Mouse (Mus musculus): ENCODE measurements at regions not wholly inside any gene's neighbourhood (a gene's known extent, or its start where the extent isn't known, plus 50 kb on each side); places are given as distances from the start of the nearest gene placed in this dataset.
"Not testable (repeated sequence)": the region's sequence is repeated elsewhere in the genome, so short reads cannot be mapped to it uniquely, and the experiment has no call there.

DNA sequence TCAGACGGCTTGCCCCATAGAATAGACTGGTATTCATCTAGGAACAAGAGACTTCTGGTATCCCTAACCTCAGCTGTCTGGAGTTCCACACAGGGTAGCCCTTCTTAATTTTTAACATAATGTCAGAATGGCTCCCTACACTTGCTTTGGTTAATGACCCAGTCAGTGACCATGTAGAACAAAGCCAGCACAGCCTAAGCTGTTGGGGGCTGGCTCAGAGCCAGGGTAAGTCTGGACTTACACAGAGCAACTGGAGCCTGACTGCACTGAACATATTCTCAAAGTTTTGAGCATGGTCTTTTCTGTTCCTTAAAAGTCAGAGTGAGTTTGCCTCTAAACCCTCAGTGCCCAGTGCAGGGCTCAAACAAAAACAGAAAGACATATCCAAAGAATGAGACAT lies 123.4 kb downstream of the Gm6685 start:
- no peak for DNase-seq (ENCODE audit: low spot score in 2 of 2)

GRCm38 (mm10) chr11:28213606-28214005 lies 126.1 kb downstream of the Gm6685 start:
- DNase-seq (ENCODE audit: low spot score in 2 of 2) = no peak

DNA sequence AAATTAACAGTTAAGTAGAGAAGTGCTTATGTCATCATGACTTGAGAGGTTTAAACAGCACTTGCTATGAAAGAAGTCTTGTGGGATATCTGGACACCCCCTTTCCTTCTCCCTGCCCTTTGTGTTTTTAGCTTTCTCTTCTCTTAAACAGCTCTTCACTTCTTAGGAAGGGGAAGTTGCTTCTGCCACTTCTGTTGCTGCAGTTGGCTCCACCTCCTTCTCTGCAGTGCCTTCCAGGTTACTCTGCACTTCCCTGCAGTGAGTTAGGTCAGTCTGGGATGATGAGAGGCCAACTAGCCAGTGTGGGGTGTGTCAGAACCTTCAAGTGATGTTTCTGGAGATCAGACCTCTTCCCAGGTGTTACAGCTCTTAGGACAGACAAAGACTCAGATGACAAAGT lies 137.5 kb downstream of the Gm6685 start:
- no peak for DNase-seq (ENCODE audit: low spot score in 2 of 2)

DNA sequence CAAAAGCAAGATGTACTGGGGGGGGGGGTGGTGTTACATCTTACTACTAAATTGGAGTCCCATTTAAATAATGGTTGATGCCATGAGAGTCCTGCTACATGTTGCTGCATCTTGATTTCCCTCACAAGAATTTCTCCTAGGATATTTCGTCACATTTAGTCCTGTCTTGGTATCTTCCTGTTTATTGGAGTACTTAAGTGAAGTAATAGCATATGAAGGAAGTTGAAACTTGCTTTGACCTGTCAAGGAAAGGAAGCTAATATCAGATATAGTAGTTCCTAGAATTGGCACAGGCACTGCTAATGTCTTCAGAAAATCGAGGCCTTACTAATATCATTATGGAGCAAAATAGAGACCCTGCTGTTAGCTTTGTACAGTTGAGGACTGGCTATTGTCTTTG lies 151.5 kb downstream of the Gm6685 start:
- no peak for DNase-seq (ENCODE audit: low spot score in 2 of 2)

- not testable (repeated sequence) for DNase-seq (ENCODE audit: low spot score in 2 of 2)
Observed at GRCm38 (mm10) chr11:28187441-28187840, 152.2 kb downstream of the Gm6685 start.

GRCm38 (mm10) chr11:28171232-28171631 lies 168.4 kb downstream of the Gm6685 start:
- no peak for DNase-seq (ENCODE audit: low spot score in 2 of 2)

DNA sequence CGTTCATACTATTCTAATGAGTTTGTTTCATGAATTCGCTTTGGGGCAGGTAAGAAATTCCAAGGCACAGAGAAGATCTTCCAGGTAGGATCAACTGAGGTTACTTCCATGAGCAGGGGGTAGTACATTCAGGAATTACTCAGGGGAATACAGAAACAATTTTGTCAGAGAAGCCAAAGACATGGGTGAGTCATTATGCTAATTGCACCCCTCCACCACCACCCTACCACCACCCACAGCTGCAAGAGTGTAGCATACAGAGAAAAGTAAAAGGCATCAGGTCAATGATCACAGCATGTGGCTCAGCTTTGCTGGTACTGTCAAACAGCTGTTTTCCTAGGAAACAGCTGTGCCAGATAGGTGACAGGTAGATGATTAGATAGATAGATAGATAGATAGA lies 187.2 kb downstream of the Gm6685 start:
- peak in 1 of 2 experiments; percentile 2 for DNase-seq (ENCODE audit: low spot score in 2 of 2)

Data from right cerebral cortex, adult 2 months (tissue).